ENCODE assay signal across 23 mouse cellular contexts in genomic region chr2:24442303-24442925, GRCm38 (mm10). TPM values are rescaled to one million over a fixed set of nuclear protein-coding genes. Genes with fewer than 3 reads are reported as not detected.
DNase-seq lines count a peak whose midpoint lies in the region; ATAC-seq and TF ChIP-seq lines count a peak whose summit lies in the region.
"Had no signal": no experiment of that assay in that cellular context is flagged by ENCODE, and none has a peak within 500 bp of the region (broad histone marks: within the 10 kb centered on the region; RNA-seq: fewer than 3 reads in every experiment).

No protein-coding gene starts in this region.

- H3K4me3 ChIP-seq in heart, embryonic 12.5 days = no peak overlapping the region
- H3K4me3 ChIP-seq in forebrain, embryonic 14.5 days (ENCODE audit: low read depth, low read length) = no peak overlapping the region
- no peak overlapping the region for H3K4me3 ChIP-seq in lung, adult 2 months (replicated peaks; ENCODE audit: extremely low read depth, low read depth, low read length)
- H3K4me3 ChIP-seq: embryonic facial prominence, embryonic 13.5 days; hindbrain, embryonic 13.5 days had no signal

- peak; percentile 36 for DNase-seq in heart, adult 11 months
- peak; percentile 37 for DNase-seq in R1 (ENCODE audit: low read depth, low spot score)
- DNase-seq in forebrain, embryonic 14.5 days (ENCODE audit: low spot score) = no peak
- no peak for DNase-seq in lung, postnatal 14 days
- no peak for DNase-seq in lung, adult 2 months
- DNase-seq: adrenal gland, adult 2 months; adrenal gland, postnatal 25 days; cerebellum, adult 18-20 months; cerebellum, adult 9-11 months; cerebellum, postnatal 36 days; gastrocnemius, postnatal 14 days; heart, postnatal 14 days; kidney, adult 11 months had no signal

- H3K36me3 ChIP-seq in heart, embryonic 12.5 days = no peaks in the 10 kb centered on the region
- no peaks in the 10 kb centered on the region for H3K36me3 ChIP-seq in forebrain, embryonic 14.5 days (ENCODE audit: control insufficient read depth, insufficient read depth, low read length)
- H3K36me3 ChIP-seq: embryonic facial prominence, embryonic 13.5 days; hindbrain, embryonic 13.5 days had no signal

- H3K27ac ChIP-seq in heart, embryonic 12.5 days (ENCODE audit: poor library complexity, severe bottlenecking) = no peak overlapping the region
- no peak overlapping the region for H3K27ac ChIP-seq in forebrain, embryonic 14.5 days (ENCODE audit: low read depth, low read length)
- H3K27ac ChIP-seq: embryonic facial prominence, embryonic 13.5 days; hindbrain, embryonic 13.5 days had no signal

- no peak for ATAC-seq in heart, embryonic 12.5 days (ENCODE audit: insufficient number of reproducible peaks, low FRiP score)
- ATAC-seq in forebrain, embryonic 14.5 days = peak; percentile 34; the same call in 1 of the 2 replicates
- peak; percentile 58 for ATAC-seq in granulocyte monocyte progenitor cell, adult 5-6 weeks (replicated peaks; ENCODE audit: poor library complexity, severe bottlenecking)
- ATAC-seq: Patski had no signal

- no peak overlapping the region for H3K4me2 ChIP-seq in heart, embryonic 12.5 days
- H3K4me2 ChIP-seq in forebrain, embryonic 14.5 days (ENCODE audit: low read length) = no peak overlapping the region
- H3K4me2 ChIP-seq: embryonic facial prominence, embryonic 13.5 days; hindbrain, embryonic 13.5 days had no signal

- TF ChIP-seq POLR2A in lung, adult 2 months (IDR thresholded peaks at IDR 0.05; ENCODE audit: borderline replicate concordance, extremely low read depth, low read depth, low read length) = no peak

- no peak overlapping the region for H3K9ac ChIP-seq in heart, embryonic 12.5 days
- no peak overlapping the region for H3K9ac ChIP-seq in forebrain, embryonic 14.5 days (ENCODE audit: low read length)
- H3K9ac ChIP-seq: embryonic facial prominence, embryonic 13.5 days; hindbrain, embryonic 13.5 days had no signal

- WGBS in heart, embryonic 12.5 days = 52% methylated on average over 4 of the region's 4 CpGs
- 21% methylated on average over 4 of the region's 4 CpGs for WGBS in forebrain, embryonic 14.5 days
- WGBS in lung, adult 2 months = 69% methylated on average over 4 of the region's 4 CpGs

- TF ChIP-seq CTCF in lung, adult 2 months (IDR thresholded peaks at IDR 0.05; ENCODE audit: insufficient read depth, low read length) = no peak

- H3K27me3 ChIP-seq in heart, embryonic 12.5 days (replicated peaks) = 0 out of 2 replicates have a peak, but pooled peaks cover 3% of the 10 kb centered on the region
- 0 out of 2 replicates have a peak, but pooled peaks cover 4% of the 10 kb centered on the region for H3K27me3 ChIP-seq in forebrain, embryonic 14.5 days (replicated peaks; ENCODE audit: control insufficient read depth, insufficient read depth, low read length)
- H3K27me3 ChIP-seq: embryonic facial prominence, embryonic 13.5 days; hindbrain, embryonic 13.5 days; Patski had no signal

- H3K4me1 ChIP-seq in heart, embryonic 12.5 days (replicated peaks) = no peaks in the 10 kb centered on the region
- H3K4me1 ChIP-seq in forebrain, embryonic 14.5 days (ENCODE audit: control insufficient read depth, insufficient read depth, low read length) = no peaks in the 10 kb centered on the region
- no peaks in the 10 kb centered on the region for H3K4me1 ChIP-seq in lung, adult 2 months (ENCODE audit: control insufficient read depth, insufficient read depth, low read length)
- H3K4me1 ChIP-seq: embryonic facial prominence, embryonic 13.5 days; hindbrain, embryonic 13.5 days had no signal

- no peaks in the 10 kb centered on the region for H3K9me3 ChIP-seq in heart, embryonic 12.5 days (replicated peaks)
- no peaks in the 10 kb centered on the region for H3K9me3 ChIP-seq in forebrain, embryonic 14.5 days (replicated peaks; ENCODE audit: control insufficient read depth, low read length)
- H3K9me3 ChIP-seq: embryonic facial prominence, embryonic 13.5 days; hindbrain, embryonic 13.5 days had no signal

RNA-seq across cellular contexts. Expression of gene Pax8, which starts 33.0 kb away (rescaled TPM):
- polyA plus RNA-seq in heart, embryonic 12.5 days (2016; fragmentation: Nextera tagmentation; extraction: Ambion mirVana) = not detected in 2 replicates
- polyA plus RNA-seq in forebrain, embryonic 14.5 days (2014; fragmentation: Nextera tagmentation; extraction: Ambion mirVana) = not detected in 2 replicates
- 1.0 TPM in 1 of 2 replicates, not detected in the other for total RNA-seq in granulocyte monocyte progenitor cell, adult 5-6 weeks (2014; fragmentation: Nextera tagmentation)
- 0.34 TPM in 1 of 2 replicates, not detected in the other for total RNA-seq in granulocyte monocyte progenitor cell, adult 5-6 weeks (2017)
- not detected in 2 replicates for polyA plus RNA-seq in lung, adult 2 months (2012; rRNA removed)
- total RNA-seq: adrenal gland, adult 2 months; adrenal gland, postnatal 25 days; gastrocnemius, postnatal 14 days; heart, postnatal 14 days; hematopoietic stem cell, adult 5-6 weeks; MEL had no signal
- polyA plus RNA-seq: adrenal gland, adult 2 months; C2C12; frontal cortex, adult 2 months; heart, embryonic 14.5 days had no signal

Comparison
In these comparisons a context has a peak if more than half of its experiments do, and no peak if none do; other contexts are left out.
1. DNase-seq: peak in heart, adult 11 months (single experiment) and R1 (single experiment); none in forebrain, embryonic 14.5 days (single experiment), lung, postnatal 14 days (single experiment) and lung, adult 2 months (single experiment).